Mouse (Mus musculus) neural tube, embryonic 10.5 days (tissue): ENCODE data around the gene Dnajc5.
"Not testable (repeated sequence)": the region's sequence is repeated elsewhere in the genome, so short reads cannot be mapped to it uniquely, and the experiment has no call there.

Experiments used
- DNase-seq: peaks from one replicate; pipeline ENCODE4 v3.0.0-alpha.2; 2017; ENCODE audit warnings: low spot score; ENCODE audit errors: extremely low spot score

The Dnajc5 gene

GRCm38 (mm10) chr2:181520118-181520935, at the start of gene Dnajc5:
Gene Dnajc5, plus strand, starts transcription at chr2:181520485.
- peak; percentile 95 for DNase-seq

GRCm38 (mm10) chr2:181471246-181471645, 49.0 kb upstream of the Dnajc5 start:
- no peak for DNase-seq

- DNase-seq, result no peak
These were observed 47.9 kb upstream of the Dnajc5 start for GRCm38 (mm10) chr2:181472256-181472827.

GRCm38 (mm10) chr2:181483120-181483519, 37.2 kb upstream of the Dnajc5 start:
- no peak for DNase-seq

DNA sequence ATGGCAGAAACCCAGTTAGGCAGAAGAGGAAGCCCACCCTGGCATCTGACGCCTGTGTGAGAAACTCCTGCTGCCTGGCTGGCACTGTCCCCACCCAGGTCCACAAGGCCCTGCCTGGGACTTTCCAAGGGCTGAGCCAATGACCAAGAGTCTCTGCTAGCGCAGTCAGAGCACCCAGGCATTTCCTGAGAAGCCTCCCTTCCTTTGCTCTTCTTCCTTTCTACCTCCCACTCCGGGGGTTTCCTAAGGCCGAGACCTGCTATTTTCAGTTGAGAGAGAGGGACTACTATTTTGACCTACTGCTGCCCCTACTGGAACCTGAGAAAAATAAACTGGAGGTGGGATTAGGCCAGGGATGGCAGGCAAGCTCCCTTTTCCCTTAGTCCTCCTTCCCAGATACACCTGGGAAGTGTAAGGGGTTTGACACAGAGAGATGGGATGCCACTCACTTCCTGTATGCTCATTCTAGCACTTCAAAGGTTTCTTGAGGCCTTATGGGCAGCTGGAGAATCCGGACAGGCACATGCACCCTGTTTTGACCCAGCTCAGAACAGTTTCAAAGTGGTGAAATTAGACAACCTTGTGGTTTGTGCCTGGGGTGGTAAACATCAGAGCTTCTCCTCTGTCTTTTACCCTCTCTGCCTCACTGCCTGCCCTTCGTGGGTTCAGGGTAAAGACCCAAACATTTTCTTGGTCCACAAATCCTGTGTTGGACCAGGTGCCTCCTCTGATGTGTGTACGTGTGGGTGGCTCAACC, 36.5 kb upstream of the Dnajc5 start:
- no peak for DNase-seq

DNA sequence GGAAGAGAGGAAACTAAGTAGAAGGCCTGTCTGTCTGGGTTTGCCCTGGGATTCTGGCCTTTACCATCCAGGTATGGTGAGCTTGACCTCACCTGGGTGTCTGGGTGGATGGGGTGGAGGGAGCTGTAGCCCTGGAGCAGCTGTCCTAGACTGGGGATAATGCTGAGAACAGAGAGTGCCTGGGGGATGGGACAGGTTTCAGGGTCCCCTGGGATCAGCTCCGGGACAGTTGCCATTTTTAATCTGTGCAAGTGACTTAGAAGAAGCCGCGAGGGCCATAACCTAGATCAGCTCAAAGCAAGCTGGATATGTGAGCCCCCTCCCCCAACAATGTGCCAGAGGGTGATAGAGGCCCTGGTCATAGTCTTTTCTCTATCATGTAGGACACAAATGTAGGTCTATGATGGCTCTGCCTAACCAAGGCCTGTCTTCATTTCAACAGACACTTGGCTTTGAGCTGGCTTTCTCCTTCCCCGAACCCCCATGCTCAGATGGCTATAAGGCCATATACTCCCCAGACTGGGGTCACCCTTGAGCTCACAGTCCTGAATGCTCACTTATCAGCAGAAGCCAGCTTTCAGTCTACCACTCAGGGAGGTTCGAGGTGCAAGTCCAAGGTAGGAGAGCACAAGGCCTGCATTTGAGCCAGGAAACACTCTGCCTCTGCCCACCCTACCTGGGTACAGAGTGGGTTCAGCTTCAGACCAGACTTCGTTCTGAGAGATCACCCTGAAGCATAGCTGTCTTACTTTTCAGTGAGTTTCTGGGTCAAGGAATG, 35.6 kb upstream of the Dnajc5 start:
- no peak for DNase-seq

DNA sequence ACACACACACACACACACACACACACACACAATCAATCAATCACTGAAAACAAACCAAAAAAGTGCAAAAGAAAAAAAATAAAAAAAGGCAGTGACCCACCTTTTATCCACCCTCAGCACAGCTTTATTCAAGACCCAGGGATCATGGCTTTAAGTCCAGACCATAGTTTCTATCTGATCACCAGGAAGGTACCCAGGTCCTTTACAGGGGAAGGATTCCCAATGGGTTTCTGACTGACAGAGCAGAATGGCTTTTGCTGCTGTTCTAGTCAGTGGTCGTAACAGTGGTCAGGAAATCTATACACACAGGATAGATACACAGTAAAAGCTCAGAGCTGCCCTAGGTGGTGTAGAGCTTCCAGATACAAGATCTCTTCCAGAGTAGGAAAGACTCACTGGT, 34.5 kb upstream of the Dnajc5 start:
- no peak for DNase-seq

DNA sequence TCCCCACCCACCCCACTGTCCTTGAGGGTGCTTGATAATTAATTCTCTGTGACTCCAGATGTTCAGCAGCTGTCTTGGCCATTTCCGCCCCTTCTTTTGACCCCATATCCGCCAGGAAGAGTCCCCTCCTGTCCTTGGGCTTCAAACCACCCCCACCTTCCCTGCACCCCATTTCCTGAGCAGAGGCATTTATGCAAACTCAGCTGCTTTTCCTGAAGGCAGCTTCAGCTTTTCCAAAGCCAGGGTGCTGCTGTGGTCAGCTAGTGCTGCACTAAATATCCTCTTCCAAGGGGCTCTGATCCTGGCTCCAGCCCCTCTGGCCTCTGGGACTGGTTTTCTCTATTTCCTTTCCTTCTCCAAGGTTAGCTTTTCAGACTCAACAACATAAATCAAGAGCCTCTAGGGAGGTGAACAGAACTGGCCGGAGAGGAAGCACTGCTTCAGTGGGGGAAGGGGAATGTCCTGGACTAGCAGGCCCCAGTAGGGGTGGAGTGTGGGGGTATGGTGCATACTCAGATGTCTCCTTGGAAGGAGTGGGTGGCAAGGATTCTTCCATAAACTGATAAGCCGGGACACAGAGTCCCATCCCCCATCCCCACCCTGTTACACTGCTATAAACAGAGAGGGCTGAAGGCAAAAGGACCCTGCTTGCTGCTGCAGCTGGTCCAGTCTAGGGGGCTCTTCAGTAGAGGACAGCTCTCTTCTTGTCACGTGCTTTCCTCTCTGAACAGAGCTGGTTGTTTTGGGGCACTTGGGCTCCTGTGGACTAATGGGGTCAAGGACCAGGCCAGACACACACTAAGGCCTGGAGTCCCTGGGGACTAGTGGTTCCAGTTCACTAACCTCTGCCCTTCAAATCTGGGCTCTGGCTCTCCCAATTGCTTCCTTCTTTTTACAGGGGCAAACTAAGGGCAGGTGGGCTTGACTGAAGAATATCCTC, 32.7 kb upstream of the Dnajc5 start:
- peak; percentile 70 for DNase-seq

- DNase-seq, result peak; percentile 23
These were observed 28.7 kb upstream of the Dnajc5 start for GRCm38 (mm10) chr2:181491432-181492205.

- no peak for DNase-seq
These were observed 28.1 kb upstream of the Dnajc5 start for GRCm38 (mm10) chr2:181492206-181492605.

DNA sequence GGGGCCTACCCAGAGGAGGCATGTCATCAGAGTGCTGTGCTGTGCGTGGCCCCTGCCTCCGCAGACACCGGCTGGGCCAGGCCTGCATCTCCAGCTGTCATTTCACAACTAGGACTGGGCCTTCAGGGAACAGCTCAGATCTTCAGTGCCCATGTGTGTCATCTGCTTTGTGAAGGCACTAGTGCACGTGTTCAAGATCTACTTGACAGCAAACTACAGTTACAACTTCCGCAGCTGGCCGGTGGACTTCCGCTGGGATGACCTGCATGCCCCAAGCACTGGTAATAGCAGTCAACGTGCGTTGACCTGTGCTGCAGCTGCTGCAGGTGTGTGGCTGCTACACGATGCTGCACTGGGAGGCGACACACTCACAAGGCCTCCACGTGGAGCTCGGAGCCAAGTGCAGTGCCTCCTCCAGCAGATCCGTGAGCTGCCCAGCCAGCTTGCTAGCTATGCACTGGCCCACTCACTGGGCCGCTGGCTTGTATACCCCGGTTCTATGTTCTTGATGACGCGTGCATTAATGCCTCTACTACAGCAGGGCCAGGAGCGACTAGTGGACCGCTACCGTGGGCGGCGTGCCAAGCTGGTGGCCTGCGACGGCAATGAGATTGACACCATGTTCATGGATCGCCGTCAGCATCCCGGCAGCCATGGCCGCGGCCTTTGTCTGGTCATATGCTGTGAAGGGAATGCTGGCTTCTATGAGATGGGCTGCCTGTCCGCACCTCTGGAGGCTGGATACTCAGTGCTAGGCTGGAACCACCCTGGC, 26.9 kb upstream of the Dnajc5 start, which contains the start of gene Abhd16b:
Abhd16b (plus strand) TSS at position 51 of the 772 bp plus-strand sequence.
- no peak for DNase-seq

GRCm38 (mm10) chr2:181494266-181494945, 25.9 kb upstream of the Dnajc5 start:
- no peak for DNase-seq

- not testable (repeated sequence) for DNase-seq
These were observed 24.4 kb upstream of the Dnajc5 start for GRCm38 (mm10) chr2:181495845-181496244.

- peak; percentile 63 for DNase-seq
These were observed 24.0 kb upstream of the Dnajc5 start for GRCm38 (mm10) chr2:181496281-181496680.

GRCm38 (mm10) chr2:181496831-181497547, 23.3 kb upstream of the Dnajc5 start, which contains the start of gene Tpd52l2:
Gene Tpd52l2, plus strand, starts transcription at chr2:181497142.
- DNase-seq, result peak; percentile 91

DNA sequence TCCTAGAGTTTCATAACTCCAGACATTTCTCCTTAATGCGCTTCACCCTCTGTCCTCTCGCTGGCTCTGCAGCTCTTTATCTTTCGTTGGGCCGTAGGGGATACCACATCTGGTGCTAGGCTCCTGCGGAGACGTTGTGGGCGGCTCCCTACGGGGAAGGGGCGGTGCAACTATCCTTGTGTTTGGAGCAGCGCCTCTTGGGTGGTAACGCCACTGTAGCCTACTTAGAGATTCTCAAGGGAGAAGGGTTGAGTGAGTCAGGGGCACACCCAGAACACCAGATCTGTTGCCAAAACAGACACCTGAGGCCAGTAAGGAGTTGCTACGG, 22.8 kb upstream of the Dnajc5 start:
- no peak for DNase-seq

- no peak for DNase-seq
These were observed 21.6 kb upstream of the Dnajc5 start for GRCm38 (mm10) chr2:181498644-181499043.
